Mouse (Mus musculus): ENCODE measurements around the gene Gm14408.
"Not testable (repeated sequence)": the region's sequence is repeated elsewhere in the genome, so short reads cannot be mapped to it uniquely, and the experiment has no call there.

DNA sequence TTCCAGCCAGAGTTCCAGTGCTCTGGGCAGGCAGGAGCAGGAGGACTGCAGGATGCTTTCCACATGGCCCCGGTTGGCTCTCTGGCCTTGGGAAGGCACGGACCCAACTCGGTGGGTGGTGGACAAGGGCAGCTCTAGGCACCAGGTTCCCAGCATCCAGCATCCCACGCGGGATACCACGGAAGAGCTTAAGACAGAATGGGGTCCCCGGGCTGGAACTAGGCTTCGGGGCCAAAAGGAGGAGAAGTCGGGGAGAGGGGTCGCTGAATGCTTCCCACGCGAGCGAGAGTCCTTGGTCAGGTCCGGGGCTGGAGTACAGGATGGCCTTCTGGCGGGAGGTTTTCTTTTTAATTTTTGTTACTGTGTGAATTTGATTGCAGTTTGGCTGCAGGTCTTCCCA lies 32.2 kb upstream of the Gm14408 start:
- TF ChIP-seq GATA1, TAL1 (IDR thresholded peaks at IDR 0.05; ENCODE audit: low read length): not testable (repeated sequence)
